Mouse (Mus musculus): ENCODE measurements at regions not wholly inside any gene's neighbourhood (a gene's known extent, or its start where the extent isn't known, plus 50 kb on each side); places are given as distances from the start of the nearest gene placed in this dataset.

- no peak for TF ChIP-seq POLR2A (IDR thresholded peaks at IDR 0.05; ENCODE audit: borderline replicate concordance, control insufficient read depth, low read depth, low read length)
- no peak for TF ChIP-seq CTCF (IDR thresholded peaks at IDR 0.05; ENCODE audit: control insufficient read depth, insufficient read depth, low read length)
Observed at GRCm38 (mm10) chr13:43990281-43991101, 205.9 kb downstream of the Cd83 start.

Measured in bone marrow, adult 2 months (tissue).